Mouse (Mus musculus) ES-E14 (cell line): ENCODE data around the gene Fsd2.

Experiments
- MAFK ChIP-seq: IDR thresholded peaks from 2 replicates; pipeline ENCODE4 v1.6.1; 2014; ENCODE audit warnings: mild to moderate bottlenecking, low read depth, low read length, inconsistent platforms; ENCODE audit not compliant: insufficient read depth
- ZNF384 ChIP-seq: IDR thresholded peaks from 2 replicates; pipeline ENCODE4 v1.6.1; 2012; ENCODE audit warnings: low read depth, low read length, inconsistent platforms

- TF ChIP-seq MAFK (no peak), ZNF384 (no peak)
Observed at GRCm38 (mm10) chr7:81592686-81593085, 25.9 kb upstream of the Fsd2 start.
